Mouse (Mus musculus): ENCODE measurements around the gene Ldb3. TPM values are rescaled to one million over a fixed set of nuclear protein-coding genes. Genes with fewer than 3 reads are reported as not detected.

The Ldb3 gene
- polyA plus RNA-seq, 1 experiment from 2014 or later: 0.22 TPM

DNA sequence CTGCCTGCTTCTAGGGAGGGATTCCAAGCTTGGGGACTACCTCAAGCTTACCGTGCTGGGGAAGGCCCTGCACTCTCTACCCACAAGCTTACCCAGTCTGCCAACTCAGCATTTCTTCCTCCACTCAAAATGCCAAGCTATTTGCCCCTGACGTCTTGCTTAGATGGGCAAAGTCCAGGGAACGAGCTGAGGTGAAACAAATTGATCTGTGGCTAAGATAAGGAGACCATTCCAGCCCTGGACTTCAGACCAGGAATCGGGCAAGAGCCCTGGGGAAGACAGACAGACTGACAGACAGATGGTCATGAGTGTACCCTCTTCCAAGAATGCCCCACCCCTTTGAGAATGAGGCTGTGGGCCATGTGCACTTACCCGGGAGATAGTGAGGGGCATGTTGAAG lies 477 bp downstream of the Ldb3 start:
- H3K4me1 ChIP-seq: 0 out of 2 replicates have a peak, but pooled peaks cover 3% of the 10 kb centered on the region
- no peak for ATAC-seq (ENCODE audit: low FRiP score)
- no peaks in the 10 kb centered on the region for H3K27me3 ChIP-seq
- H3K4me2 ChIP-seq (replicated peaks): no peak overlapping the region
- WGBS: 77% methylated on average over 5 of the region's 5 CpGs
- H3K9me3 ChIP-seq (replicated peaks): no peaks in the 10 kb centered on the region
- H3K9ac ChIP-seq: no peak overlapping the region
- H3K36me3 ChIP-seq: no peaks in the 10 kb centered on the region
- H3K4me3 ChIP-seq: no peak overlapping the region
- no peak overlapping the region for H3K27ac ChIP-seq

DNA sequence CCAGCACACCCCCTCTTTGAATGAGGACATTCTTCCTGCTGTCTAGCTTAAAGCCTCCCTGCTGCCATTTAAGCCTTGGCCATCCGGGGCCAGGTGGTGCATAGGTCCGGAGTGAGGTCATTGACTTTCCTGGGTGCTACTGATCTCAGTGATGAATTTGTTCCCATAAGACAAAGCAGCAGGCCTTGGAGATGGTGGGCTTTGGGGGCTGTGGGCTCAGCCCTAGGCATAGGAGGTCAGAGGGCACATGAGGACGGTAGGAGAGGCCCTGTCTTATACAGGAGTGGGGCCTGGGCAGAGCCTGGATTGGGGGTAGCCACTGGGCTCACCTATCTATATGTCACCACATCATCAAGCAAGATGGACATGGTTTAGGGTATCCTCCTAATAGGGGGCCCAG lies 1.6 kb downstream of the Ldb3 start:
- H3K4me2 ChIP-seq (replicated peaks): no peak overlapping the region
- H3K36me3 ChIP-seq: no peaks in the 10 kb centered on the region
- H3K4me1 ChIP-seq: 0 out of 2 replicates have a peak, but pooled peaks cover 3% of the 10 kb centered on the region
- no peak overlapping the region for H3K4me3 ChIP-seq
- H3K9ac ChIP-seq: no peak overlapping the region
- no peak overlapping the region for H3K27ac ChIP-seq
- no peak for ATAC-seq (ENCODE audit: low FRiP score)
- H3K27me3 ChIP-seq: no peaks in the 10 kb centered on the region
- WGBS: 81% methylated on average over 3 of the region's 3 CpGs
- no peaks in the 10 kb centered on the region for H3K9me3 ChIP-seq (replicated peaks)

DNA sequence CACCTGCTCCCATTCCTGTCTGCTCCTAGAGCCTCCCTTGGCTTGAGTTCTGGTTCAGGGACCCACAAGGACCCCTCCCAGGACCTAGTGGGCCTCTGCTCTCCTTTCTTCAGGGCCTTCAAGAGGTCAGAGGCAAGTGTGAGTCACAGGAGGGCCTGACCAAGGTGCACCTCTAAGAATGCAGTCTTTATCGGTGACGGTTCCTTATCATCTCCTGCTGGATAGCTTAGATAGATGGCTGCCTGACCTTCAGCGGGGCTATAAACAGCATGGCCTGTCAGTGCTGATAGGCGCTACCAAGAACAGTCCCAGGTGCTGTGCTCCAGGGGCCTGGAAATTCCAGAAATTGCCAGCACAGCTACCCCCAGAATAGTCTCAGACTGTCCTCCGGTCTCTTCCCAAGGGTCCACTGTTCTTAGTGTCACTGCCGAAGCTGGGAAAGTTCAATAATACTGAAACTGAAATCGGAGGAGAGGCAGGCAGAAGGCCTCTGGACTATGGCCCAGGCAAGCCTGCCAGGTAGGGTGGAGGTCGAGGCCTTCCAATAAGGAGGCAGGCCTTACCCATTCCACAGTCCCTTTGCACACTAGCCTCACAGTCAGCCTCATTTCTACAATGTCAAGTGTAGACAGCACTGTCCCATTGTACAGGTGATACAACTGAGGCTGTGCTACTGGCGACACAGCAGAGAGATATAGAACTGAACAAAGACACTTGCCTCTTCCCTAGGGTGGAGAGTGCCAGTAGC lies 3.0 kb downstream of the Ldb3 start:
- 84% methylated on average over 9 of the region's 9 CpGs for WGBS
- ATAC-seq (ENCODE audit: low FRiP score): no peak
- Histone ChIP-seq H3K4me2 (replicated peaks) (no peak overlapping the region), H3K36me3 (no peaks in the 10 kb centered on the region), H3K27me3 (no peaks in the 10 kb centered on the region), H3K9me3 (replicated peaks) (no peaks in the 10 kb centered on the region), H3K27ac (no peak overlapping the region), H3K4me1 (no peaks in the 10 kb centered on the region), H3K4me3 (no peak overlapping the region), H3K9ac (no peak overlapping the region)

DNA sequence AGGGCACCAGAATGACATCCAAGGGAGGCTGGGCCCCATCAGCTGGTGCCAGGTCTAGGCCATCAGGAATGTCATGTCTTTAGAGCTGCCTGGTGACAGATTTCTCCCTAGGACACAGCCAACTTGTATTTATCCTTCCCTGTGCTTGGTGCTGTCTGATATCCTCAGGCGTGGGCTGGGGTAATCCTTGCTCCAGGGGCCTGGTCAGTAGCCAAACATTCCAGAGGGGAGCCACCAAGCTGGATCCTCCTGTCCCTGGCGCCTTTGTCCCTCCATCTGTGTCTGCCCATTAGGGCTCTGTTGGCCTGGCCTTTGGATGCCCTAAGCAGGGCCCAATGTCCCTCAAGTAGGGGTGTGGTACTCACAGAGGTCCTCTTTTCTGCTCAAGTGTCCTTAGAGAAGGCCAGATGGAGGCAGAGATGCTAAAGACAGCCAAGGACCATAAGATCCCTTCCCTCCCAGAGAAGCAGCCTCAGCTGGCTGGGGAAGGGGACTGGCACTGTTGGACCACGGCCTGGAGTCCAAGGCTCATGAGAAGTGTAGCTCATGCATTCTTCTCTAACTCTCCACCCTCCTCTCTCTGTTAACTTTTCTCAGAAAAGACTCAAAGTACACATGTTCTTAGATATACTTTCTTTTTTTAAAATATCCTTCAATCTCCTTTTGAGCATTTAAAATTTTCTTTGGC lies 5.6 kb downstream of the Ldb3 start:
- Histone ChIP-seq H3K4me2 (replicated peaks) (no peak overlapping the region), H3K36me3 (no peaks in the 10 kb centered on the region), H3K4me1 (no peaks in the 10 kb centered on the region), H3K4me3 (no peak overlapping the region), H3K27me3 (no peaks in the 10 kb centered on the region), H3K9me3 (replicated peaks) (no peaks in the 10 kb centered on the region), H3K27ac (no peak overlapping the region), H3K9ac (no peak overlapping the region)
- ATAC-seq (ENCODE audit: low FRiP score): no peak
- WGBS: 72% methylated on average over 3 of the region's 3 CpGs

DNA sequence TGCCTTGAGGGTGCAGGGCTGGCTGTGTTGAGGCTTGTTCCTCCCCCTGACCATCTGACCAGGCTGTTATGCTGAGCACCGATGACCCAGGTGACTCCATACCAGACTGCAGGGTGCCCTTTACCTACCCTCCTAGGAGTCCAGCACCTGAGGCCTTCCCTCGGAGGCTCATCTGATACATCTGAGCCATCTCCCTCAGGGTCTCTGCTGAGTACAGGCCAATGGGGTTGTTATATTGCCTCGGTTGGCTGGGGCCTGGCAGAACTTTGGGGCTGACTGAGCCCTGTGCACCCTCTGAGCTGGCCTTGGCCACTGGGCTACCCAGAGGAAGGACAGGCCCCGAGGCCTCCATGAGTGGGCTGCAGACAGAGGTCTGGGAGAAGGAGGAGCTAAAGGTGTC lies 11.6 kb downstream of the Ldb3 start:
- Histone ChIP-seq H3K27me3 (no peaks in the 10 kb centered on the region), H3K9me3 (replicated peaks) (no peaks in the 10 kb centered on the region), H3K4me2 (replicated peaks) (no peak overlapping the region), H3K27ac (no peak overlapping the region), H3K36me3 (no peaks in the 10 kb centered on the region), H3K9ac (no peak overlapping the region), H3K4me1 (no peaks in the 10 kb centered on the region; the same call in 1 of the 2 replicates), H3K4me3 (no peak overlapping the region)
- ATAC-seq (ENCODE audit: low FRiP score): no peak
- WGBS: 80% methylated on average over 4 of the region's 4 CpGs

DNA sequence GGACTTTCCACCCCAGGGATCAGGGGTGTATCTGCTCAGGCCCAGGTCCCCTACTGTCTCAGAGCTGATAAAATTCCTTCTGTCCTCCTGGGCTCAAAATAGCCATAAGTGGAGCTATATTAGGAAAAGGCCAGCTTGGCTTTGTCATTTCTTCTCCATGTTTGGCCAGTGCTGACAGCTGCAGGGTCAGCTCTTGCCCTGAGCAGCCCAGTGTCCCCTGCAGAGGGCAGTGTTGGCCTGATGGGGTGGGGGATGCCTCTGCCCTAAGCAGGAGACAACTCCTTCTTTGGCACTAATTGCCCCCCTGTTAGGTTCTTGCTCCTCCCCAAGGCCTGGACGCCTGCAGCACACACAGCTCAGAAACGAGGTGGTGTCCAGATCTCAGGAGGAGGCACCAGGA lies 14.4 kb downstream of the Ldb3 start:
- H3K4me1 ChIP-seq: peaks cover 3% of the 10 kb centered on the region; the same call in 1 of the 2 replicates
- H3K27ac ChIP-seq: no peak overlapping the region
- no peaks in the 10 kb centered on the region for H3K36me3 ChIP-seq
- no peaks in the 10 kb centered on the region for H3K9me3 ChIP-seq (replicated peaks)
- H3K9ac ChIP-seq: no peak overlapping the region
- H3K27me3 ChIP-seq: no peaks in the 10 kb centered on the region; the same call in 1 of the 2 replicates
- no peak overlapping the region for H3K4me2 ChIP-seq (replicated peaks)
- WGBS: 72% methylated on average over 2 of the region's 2 CpGs
- no peak for ATAC-seq (ENCODE audit: low FRiP score)
- no peak overlapping the region for H3K4me3 ChIP-seq

DNA sequence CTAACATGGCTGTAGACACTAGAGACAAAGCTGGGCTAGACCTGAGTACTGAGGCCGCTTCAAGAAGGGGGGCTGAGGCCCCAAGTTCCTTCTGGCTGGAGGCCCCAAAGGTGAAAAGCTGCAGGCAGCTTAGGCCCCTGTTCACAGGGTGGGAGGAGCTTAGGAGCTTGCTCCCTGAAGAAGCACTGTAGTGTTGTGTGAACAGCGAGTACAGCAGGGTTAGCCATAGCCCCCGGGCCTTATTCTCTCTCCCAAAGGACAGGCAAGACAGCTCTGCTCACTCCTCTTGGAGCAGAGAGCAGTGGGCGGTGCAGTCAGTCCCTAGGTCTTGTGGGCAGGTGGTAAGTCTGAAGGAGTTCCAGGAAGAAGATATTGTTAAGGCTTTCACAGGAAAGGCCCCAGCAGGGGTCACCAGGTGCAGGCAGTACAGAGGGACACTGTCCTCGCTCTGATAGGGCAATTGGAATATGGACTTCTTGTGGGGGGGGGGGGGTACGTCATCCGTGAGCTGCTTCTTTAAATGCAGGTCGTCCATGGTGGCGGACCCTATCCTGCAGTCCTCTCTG lies 15.1 kb downstream of the Ldb3 start:
- Histone ChIP-seq H3K9me3 (replicated peaks) (no peaks in the 10 kb centered on the region), H3K4me3 (no peak overlapping the region), H3K4me1 (peaks cover 3% of the 10 kb centered on the region; the same call in 1 of the 2 replicates), H3K27me3 (no peaks in the 10 kb centered on the region; the same call in 1 of the 2 replicates), H3K36me3 (no peaks in the 10 kb centered on the region), H3K9ac (no peak overlapping the region), H3K27ac (no peak overlapping the region), H3K4me2 (replicated peaks) (no peak overlapping the region)
- 68% methylated on average over 7 of the region's 9 CpGs for WGBS
- ATAC-seq (ENCODE audit: low FRiP score): no peak

DNA sequence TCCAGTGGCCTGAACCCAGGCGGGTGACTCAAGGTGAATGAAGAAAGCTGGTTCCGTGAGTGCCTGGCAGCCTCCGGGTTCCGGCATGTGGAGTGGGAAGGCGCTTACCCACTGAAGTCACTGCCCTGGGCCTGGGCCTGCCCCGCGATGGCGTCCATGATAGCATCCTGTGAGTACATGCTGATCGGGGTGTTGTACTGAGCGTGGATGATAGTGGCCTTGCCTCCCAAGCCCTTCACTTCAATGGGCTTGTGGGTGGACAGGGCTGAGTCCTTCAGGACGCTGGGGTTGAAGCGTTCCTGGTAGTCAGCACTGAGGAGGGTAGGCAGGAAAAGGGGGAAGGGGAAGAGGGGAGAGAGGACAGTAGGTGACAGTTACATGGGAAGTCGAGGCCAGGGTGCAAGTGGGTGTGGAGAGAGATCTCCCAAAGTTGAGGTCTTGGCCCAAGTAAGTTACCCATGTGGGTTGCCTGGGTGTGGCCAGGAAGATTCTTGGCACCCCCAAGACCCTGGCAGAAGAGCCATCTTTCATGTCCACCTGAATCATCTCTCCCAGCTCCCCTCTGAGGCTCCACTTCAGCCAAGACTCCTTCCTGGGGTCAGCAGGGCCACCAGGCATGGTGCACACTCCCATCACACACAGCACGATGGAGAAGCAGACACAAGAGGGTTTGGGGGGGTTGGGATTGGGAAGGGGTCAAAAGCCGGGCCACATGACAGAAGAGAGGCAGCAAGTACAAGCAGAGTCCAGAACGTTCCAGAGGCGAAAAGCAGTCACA lies 16.7 kb downstream of the Ldb3 start:
- H3K4me1 ChIP-seq: peaks cover 3% of the 10 kb centered on the region; the same call in 1 of the 2 replicates
- H3K4me3 ChIP-seq: no peak overlapping the region
- H3K9me3 ChIP-seq (replicated peaks): no peaks in the 10 kb centered on the region
- H3K4me2 ChIP-seq (replicated peaks): no peak overlapping the region
- no peak overlapping the region for H3K9ac ChIP-seq
- no peaks in the 10 kb centered on the region for H3K36me3 ChIP-seq
- H3K27ac ChIP-seq: no peak overlapping the region
- ATAC-seq (ENCODE audit: low FRiP score): no peak
- 81% methylated on average over 17 of the region's 17 CpGs for WGBS
- H3K27me3 ChIP-seq: no peaks in the 10 kb centered on the region; the same call in 1 of the 2 replicates

DNA sequence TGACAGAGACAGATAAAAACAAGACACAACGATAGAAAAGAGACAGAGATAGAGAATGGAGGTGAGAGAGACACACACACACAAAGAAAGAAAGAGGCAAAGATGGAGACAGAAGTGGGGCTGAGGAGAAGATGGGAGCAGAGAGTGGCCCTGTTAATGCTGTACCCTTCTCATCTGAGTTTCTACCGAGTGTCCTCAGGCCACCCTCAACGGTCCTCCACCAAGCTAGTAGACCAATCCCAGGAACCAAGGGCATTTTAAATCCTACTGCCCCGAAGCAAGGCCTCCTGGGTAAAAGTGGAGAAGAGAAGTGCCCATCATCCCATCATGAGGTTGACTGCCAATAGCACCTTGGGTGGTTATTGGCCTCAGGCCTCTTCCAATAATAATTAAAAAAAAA lies 17.6 kb downstream of the Ldb3 start:
- H3K4me2 ChIP-seq (replicated peaks): no peak overlapping the region
- H3K9ac ChIP-seq: no peak overlapping the region
- no peak overlapping the region for H3K27ac ChIP-seq
- H3K36me3 ChIP-seq: no peaks in the 10 kb centered on the region
- H3K9me3 ChIP-seq (replicated peaks): no peaks in the 10 kb centered on the region
- WGBS: 78% methylated on average over 4 of the region's 4 CpGs
- H3K4me3 ChIP-seq: no peak overlapping the region
- ATAC-seq (ENCODE audit: low FRiP score): no peak
- H3K27me3 ChIP-seq: no peaks in the 10 kb centered on the region; the same call in 1 of the 2 replicates
- peaks cover 3% of the 10 kb centered on the region; the same call in 1 of the 2 replicates for H3K4me1 ChIP-seq

DNA sequence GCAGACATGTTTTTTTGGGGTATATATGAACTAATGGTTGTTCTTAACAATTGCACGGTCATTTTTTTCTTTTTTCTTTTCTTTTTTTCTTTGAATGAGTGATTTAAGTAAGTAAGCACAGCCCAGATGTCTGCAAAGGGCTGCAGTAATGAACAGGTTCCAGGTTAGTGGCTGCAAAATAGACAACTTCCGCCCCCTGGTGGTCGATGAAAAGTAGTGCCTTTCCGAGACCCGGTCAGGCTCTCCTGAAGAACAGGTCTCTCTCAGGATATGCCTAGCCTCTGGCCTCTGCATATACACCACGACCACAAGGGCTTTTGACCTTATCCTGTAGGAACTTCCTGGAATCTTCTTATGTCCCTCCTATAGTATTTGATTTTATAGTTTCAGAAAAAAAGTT lies 18.2 kb downstream of the Ldb3 start:
- peak overlapping the region; percentile 52 for H3K4me2 ChIP-seq (replicated peaks)
- no peak overlapping the region for H3K27ac ChIP-seq
- peaks cover 3% of the 10 kb centered on the region; the same call in 1 of the 2 replicates for H3K4me1 ChIP-seq
- no peaks in the 10 kb centered on the region; the same call in 1 of the 2 replicates for H3K27me3 ChIP-seq
- H3K4me3 ChIP-seq: peak overlapping the region; percentile 28
- H3K9ac ChIP-seq: no peak overlapping the region
- WGBS: 0% methylated on average over 6 of the region's 6 CpGs
- no peaks in the 10 kb centered on the region for H3K36me3 ChIP-seq
- peak; percentile 76 for ATAC-seq (ENCODE audit: low FRiP score)
- H3K9me3 ChIP-seq (replicated peaks): no peaks in the 10 kb centered on the region

DNA sequence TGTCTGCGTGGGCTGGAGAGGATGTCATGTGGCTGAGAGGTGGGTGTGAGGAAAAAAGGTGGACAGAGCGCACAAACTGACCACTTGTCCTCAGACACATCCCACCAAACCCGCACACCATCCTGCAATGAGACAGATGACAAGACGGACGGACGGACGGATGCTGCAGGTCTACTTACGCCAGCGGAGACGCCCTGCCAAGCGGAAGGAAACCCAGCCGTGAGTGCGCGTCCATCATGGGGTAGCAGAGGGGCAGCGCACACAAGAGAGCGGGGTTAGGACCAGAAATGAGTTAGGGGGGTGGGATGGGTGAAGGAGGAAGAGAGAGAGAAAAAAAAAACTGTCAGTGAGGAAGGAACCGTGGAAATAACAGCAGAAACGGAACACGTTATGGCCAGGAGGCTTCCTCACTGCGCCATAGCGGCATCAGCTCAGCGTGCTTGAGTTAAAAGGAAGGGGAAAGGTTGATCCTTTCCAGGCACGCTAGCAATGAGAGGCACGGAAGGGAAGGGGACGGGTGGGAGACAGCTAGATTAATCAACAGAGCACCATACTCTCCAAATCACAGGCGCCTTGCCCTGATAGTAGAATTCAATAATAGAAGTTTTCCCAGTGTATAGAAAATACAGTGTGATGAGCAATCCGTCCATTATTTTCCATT lies 18.8 kb downstream of the Ldb3 start:
- Histone ChIP-seq H3K9me3 (replicated peaks) (no peaks in the 10 kb centered on the region), H3K9ac (peak overlapping the region; percentile 41; the same call in 1 of the 2 replicates), H3K4me2 (replicated peaks) (peak overlapping the region; percentile 52), H3K4me1 (peaks cover 3% of the 10 kb centered on the region; the same call in 1 of the 2 replicates), H3K4me3 (peak overlapping the region; percentile 28), H3K36me3 (no peaks in the 10 kb centered on the region), H3K27me3 (no peaks in the 10 kb centered on the region; the same call in 1 of the 2 replicates), H3K27ac (no peak overlapping the region)
- no peak for ATAC-seq (ENCODE audit: low FRiP score)
- WGBS: 40% methylated on average over 27 of the region's 27 CpGs
